ENCODE assay signal across 17 mouse cellular contexts in genomic region chr7:40142906-40143305, GRCm38 (mm10).
A peak's percentile ranks its signal among the peaks of the same experiment; 100 is the strongest.
DNase-seq lines count a peak whose midpoint lies in the region; ATAC-seq and TF ChIP-seq lines count a peak whose summit lies in the region.
"Had no signal": no experiment of that assay in that cellular context is flagged by ENCODE, and none has a peak within 500 bp of the region (broad histone marks: within the 10 kb centered on the region; RNA-seq: fewer than 3 reads in every experiment).

No protein-coding gene starts in this region.

- no peak for TF ChIP-seq CTCF in hindbrain, postnatal 0 days (IDR thresholded peaks at IDR 0.05; ENCODE audit: low read depth)

- no peaks in the 10 kb centered on the region for H3K9me3 ChIP-seq in hindbrain, postnatal 0 days (ENCODE audit: low read length)
- H3K9me3 ChIP-seq in hindbrain, embryonic 12.5 days (replicated peaks), result no peaks in the 10 kb centered on the region
- no peaks in the 10 kb centered on the region for H3K9me3 ChIP-seq in intestine, embryonic 15.5 days
- H3K9me3 ChIP-seq: heart, embryonic 13.5 days; hindbrain, embryonic 10.5 days; limb, embryonic 15.5 days; neural tube, embryonic 15.5 days had no signal

- no peaks in the 10 kb centered on the region for H3K27me3 ChIP-seq in hindbrain, postnatal 0 days (ENCODE audit: insufficient read depth, low read length)
- no peaks in the 10 kb centered on the region for H3K27me3 ChIP-seq in hindbrain, embryonic 12.5 days
- H3K27me3 ChIP-seq in intestine, embryonic 15.5 days (replicated peaks), result no peaks in the 10 kb centered on the region
- H3K27me3 ChIP-seq: heart, embryonic 13.5 days; limb, embryonic 15.5 days; neural tube, embryonic 15.5 days had no signal

- no peak overlapping the region for H3K27ac ChIP-seq in hindbrain, postnatal 0 days
- no peak overlapping the region for H3K27ac ChIP-seq in hindbrain, embryonic 12.5 days
- no peak overlapping the region for H3K27ac ChIP-seq in intestine, embryonic 15.5 days
- H3K27ac ChIP-seq: heart, embryonic 13.5 days; hindbrain, embryonic 10.5 days; limb, embryonic 15.5 days; neural tube, embryonic 15.5 days had no signal

- DNase-seq in adrenal gland, adult (ENCODE audit: inconsistent age in 2 of 2, low spot score in 1 of 2), result peak; percentile 25 to 62
- no peak for DNase-seq in adrenal gland, postnatal 4 days (ENCODE audit: low spot score in 2 of 2)
- DNase-seq in hindbrain, postnatal 0 days (ENCODE audit: low spot score), result peak; percentile 3
- DNase-seq in right cerebral cortex, adult 2 months (ENCODE audit: low spot score in 2 of 2), result peak; percentile 12 to 31
- no peak for DNase-seq in right cerebral cortex, postnatal 25 days
- no peak for DNase-seq in MN1 (ENCODE audit: low spot score)
- DNase-seq: cerebellum, adult 9-10 months; gastrocnemius, postnatal 25 days; lung, adult 18-20 months; thymus, postnatal 4 days had no signal

- no peaks in the 10 kb centered on the region for H3K4me1 ChIP-seq in hindbrain, postnatal 0 days (ENCODE audit: insufficient read depth, low read length)
- no peaks in the 10 kb centered on the region for H3K4me1 ChIP-seq in hindbrain, embryonic 12.5 days
- no peaks in the 10 kb centered on the region for H3K4me1 ChIP-seq in intestine, embryonic 15.5 days (replicated peaks)
- H3K4me1 ChIP-seq: heart, embryonic 13.5 days; hindbrain, embryonic 10.5 days; limb, embryonic 15.5 days; neural tube, embryonic 15.5 days had no signal

- no peak for ATAC-seq in hindbrain, postnatal 0 days
- ATAC-seq in hindbrain, embryonic 12.5 days (ENCODE audit: low FRiP score), result no peak
- ATAC-seq in intestine, embryonic 15.5 days, result no peak
- ATAC-seq: intestine, embryonic 16.5 days had no signal

- 47% methylated on average over 4 of the region's 4 CpGs for WGBS in hindbrain, postnatal 0 days
- WGBS in hindbrain, embryonic 12.5 days, result 87% methylated on average over 4 of the region's 4 CpGs
- 50% methylated on average over 4 of the region's 4 CpGs for WGBS in intestine, embryonic 15.5 days

- no peak overlapping the region for H3K9ac ChIP-seq in hindbrain, postnatal 0 days (replicated peaks; ENCODE audit: low read length)
- no peak overlapping the region for H3K9ac ChIP-seq in hindbrain, embryonic 12.5 days
- no peak overlapping the region for H3K9ac ChIP-seq in intestine, embryonic 15.5 days
- H3K9ac ChIP-seq: heart, embryonic 13.5 days; limb, embryonic 15.5 days; neural tube, embryonic 15.5 days had no signal

- no peak overlapping the region for H3K4me2 ChIP-seq in hindbrain, postnatal 0 days (ENCODE audit: low read depth, low read length)
- H3K4me2 ChIP-seq in hindbrain, embryonic 12.5 days (replicated peaks), result no peak overlapping the region
- no peak overlapping the region for H3K4me2 ChIP-seq in intestine, embryonic 15.5 days (replicated peaks)
- H3K4me2 ChIP-seq: heart, embryonic 13.5 days; limb, embryonic 15.5 days; neural tube, embryonic 15.5 days had no signal

- H3K36me3 ChIP-seq in hindbrain, postnatal 0 days (ENCODE audit: insufficient read depth, low read length), result no peaks in the 10 kb centered on the region
- H3K36me3 ChIP-seq in hindbrain, embryonic 12.5 days, result no peaks in the 10 kb centered on the region
- H3K36me3 ChIP-seq in intestine, embryonic 15.5 days, result no peaks in the 10 kb centered on the region
- H3K36me3 ChIP-seq: heart, embryonic 13.5 days; hindbrain, embryonic 10.5 days; limb, embryonic 15.5 days; neural tube, embryonic 15.5 days had no signal

- no peak overlapping the region for H3K4me3 ChIP-seq in hindbrain, postnatal 0 days (ENCODE audit: low read length)
- H3K4me3 ChIP-seq in hindbrain, embryonic 12.5 days, result no peak overlapping the region
- no peak overlapping the region for H3K4me3 ChIP-seq in intestine, embryonic 15.5 days (replicated peaks)
- H3K4me3 ChIP-seq: heart, embryonic 13.5 days; hindbrain, embryonic 10.5 days; limb, embryonic 15.5 days; neural tube, embryonic 15.5 days had no signal

Comparison
In these comparisons a context has a peak if more than half of its experiments do, and no peak if none do; other contexts are left out.
1. DNase-seq: peak in adrenal gland, adult (2 of 2), hindbrain, postnatal 0 days (single experiment) and right cerebral cortex, adult 2 months (2 of 2); none in adrenal gland, postnatal 4 days (0 of 2), right cerebral cortex, postnatal 25 days (single experiment) and MN1 (single experiment).